Mouse (Mus musculus): ENCODE results near the gene Asf1b. TPM values are rescaled to one million over a fixed set of nuclear protein-coding genes. Genes with fewer than 3 reads are reported as not detected.

The Asf1b gene
- polyA plus RNA-seq, 1 experiment from 2014 or later: 31.6 TPM

DNA sequence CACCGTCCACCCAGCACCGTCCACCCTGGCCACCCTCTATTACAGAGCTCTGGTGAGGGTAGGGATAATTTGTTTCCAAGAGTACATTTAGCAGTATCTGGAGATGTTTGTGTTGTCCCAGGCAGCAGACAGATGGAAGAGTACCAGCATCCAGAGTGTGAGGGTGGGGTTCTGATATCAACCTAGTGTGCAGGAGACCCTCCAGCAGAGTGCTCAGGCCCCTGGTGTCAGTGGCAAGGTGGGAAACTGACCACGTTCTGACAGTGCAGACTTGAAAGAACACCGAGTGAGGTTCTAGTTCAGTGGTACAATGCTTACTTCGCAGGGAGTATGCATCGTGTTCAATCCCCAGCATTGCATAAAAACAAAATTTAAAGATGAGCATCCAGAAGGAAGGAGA, 16.4 kb downstream of the Asf1b start:
- H3K4me3 ChIP-seq (ENCODE audit: low read depth, low read length): no peak overlapping the region
- peaks cover 10% of the 10 kb centered on the region for H3K4me1 ChIP-seq (ENCODE audit: control insufficient read depth, insufficient read depth, low read length)
- no peak overlapping the region for H3K27ac ChIP-seq (ENCODE audit: low read depth, low read length)
- no peak overlapping the region for H3K9ac ChIP-seq (ENCODE audit: low read length)
- DNase-seq (ENCODE audit: low spot score): no peak
- 76% methylated on average over 6 of the region's 6 CpGs for WGBS
- H3K27me3 ChIP-seq (replicated peaks; ENCODE audit: control insufficient read depth, insufficient read depth, low read length): no peaks in the 10 kb centered on the region
- peaks cover 12% of the 10 kb centered on the region; the same call in 1 of the 2 replicates for H3K36me3 ChIP-seq (ENCODE audit: control insufficient read depth, insufficient read depth, low read length)
- H3K4me2 ChIP-seq (ENCODE audit: low read length): peak overlapping the region; percentile 80
- ATAC-seq: no peak
- no peaks in the 10 kb centered on the region for H3K9me3 ChIP-seq (replicated peaks; ENCODE audit: control insufficient read depth, low read length)

DNA sequence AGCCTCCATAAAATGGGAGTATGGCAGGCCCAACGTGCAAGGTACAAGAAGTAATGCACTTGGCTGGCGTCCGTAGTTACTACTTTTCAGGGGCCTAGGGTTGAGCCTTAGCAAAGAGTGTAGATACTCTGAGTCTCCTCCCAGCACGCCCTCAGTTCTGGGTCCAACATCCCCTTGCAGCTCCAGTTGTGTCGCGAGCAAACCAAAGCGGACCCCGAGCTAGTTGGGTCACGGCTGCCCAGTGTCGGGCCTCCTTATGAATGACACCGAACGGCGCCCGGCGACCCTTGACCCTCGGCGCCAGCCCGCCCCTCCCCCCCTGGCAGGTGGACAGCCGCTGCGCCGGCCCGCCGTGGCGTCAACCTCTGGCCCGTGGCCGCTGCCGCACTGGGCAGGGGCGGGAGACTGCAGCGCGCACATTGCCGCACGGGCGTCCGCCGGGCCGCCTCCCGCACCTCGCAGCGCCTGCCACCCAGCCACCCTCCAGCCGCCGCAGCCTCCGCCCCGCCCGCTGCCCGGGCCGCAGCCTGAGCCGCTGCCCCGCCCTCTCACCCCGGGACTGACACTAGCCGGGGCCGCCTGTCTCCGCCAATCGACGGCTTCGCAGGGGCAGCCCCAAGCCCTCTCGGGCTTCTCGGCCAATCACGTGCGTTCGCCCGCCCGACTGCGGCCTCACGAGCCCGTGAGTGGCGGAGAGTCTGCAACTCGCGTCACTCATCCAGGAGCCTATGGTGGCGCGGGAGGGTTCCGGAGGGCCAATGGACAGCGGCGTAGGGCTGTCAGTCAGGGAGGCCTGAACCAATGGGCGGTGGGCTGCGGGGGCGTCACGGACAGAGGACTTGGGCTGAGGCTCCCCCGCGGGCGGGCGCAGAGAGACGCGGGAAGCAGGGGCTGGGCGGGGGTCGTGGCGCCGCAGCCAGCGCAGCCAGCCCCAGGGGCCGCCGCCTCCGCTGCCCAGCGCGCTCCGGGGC, 17.1 kb downstream of the Asf1b start, which contains the start of gene Prkaca:
Gene Prkaca, plus strand, starts transcription at position 844 of the 971 bp plus-strand sequence.
- Histone ChIP-seq H3K4me2 (ENCODE audit: low read length) (peak within 1 kb of the TSS; percentile 92), H3K4me3 (ENCODE audit: low read depth, low read length) (peak within 1 kb of the TSS; percentile 97), H3K9ac (ENCODE audit: low read length) (peak within 1 kb of the TSS; percentile 93), H3K36me3 (ENCODE audit: control insufficient read depth, insufficient read depth, low read length) (peaks cover 12% of the 10 kb centered on the region; the same call in 1 of the 2 replicates), H3K9me3 (replicated peaks; ENCODE audit: control insufficient read depth, low read length) (no peaks in the 10 kb centered on the region), H3K27ac (ENCODE audit: low read depth, low read length) (peak within 1 kb of the TSS; percentile 77), H3K27me3 (replicated peaks; ENCODE audit: control insufficient read depth, insufficient read depth, low read length) (no peaks in the 10 kb centered on the region), H3K4me1 (ENCODE audit: control insufficient read depth, insufficient read depth, low read length) (peaks cover 15% of the 10 kb centered on the region)
- WGBS: under 1% methylated on average over 77 of the region's 94 CpGs
- DNase-seq (ENCODE audit: low spot score) (peak; percentile 99), ATAC-seq (peak; percentile 100)

DNA sequence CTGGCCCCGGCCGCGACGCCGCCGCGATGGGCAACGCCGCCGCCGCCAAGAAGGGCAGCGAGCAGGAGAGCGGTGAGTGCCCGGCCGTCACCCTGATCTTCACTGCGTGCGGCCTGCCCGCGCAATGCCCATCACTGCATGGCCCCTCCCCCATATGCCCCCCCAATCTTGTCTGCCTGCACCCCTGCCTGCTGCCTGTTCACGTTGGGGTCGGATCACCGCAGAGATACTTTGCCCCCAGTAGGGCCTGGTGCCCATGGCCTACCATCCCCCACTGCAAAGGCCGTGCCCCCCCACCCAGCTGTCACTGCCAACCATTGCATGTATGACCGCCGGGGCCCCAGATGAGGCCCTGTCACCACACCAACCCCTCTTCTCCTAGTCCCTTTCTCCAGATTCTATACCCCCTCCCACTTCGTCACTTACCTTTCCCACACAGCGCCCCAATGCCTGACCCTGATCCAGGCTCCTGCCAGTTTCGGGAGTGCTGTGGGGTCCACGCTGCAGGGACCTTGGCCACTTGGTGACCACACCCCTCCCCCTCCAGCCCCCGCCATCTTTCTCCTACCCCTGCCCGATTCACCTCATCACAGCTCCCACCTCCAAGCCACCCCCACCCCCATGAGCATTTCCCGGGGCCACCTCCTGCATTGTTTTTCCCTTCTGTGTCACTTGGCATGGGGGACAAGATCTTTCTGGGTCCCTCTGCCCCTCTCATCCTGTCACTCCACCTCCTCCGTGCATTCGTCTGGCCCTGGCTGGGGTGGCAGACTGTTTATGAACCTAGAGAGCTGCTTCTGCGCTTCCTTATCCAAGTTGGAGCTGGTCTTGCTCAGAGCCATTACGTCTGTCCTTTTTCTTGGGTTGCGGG, 18.1 kb downstream of the Asf1b start:
- Histone ChIP-seq H3K4me3 (ENCODE audit: low read depth, low read length) (peak overlapping the region; percentile 97), H3K4me1 (ENCODE audit: control insufficient read depth, insufficient read depth, low read length) (peaks cover 17% of the 10 kb centered on the region), H3K9me3 (replicated peaks; ENCODE audit: control insufficient read depth, low read length) (no peaks in the 10 kb centered on the region), H3K27ac (ENCODE audit: low read depth, low read length) (peak overlapping the region; percentile 77), H3K27me3 (replicated peaks; ENCODE audit: control insufficient read depth, insufficient read depth, low read length) (no peaks in the 10 kb centered on the region), H3K36me3 (ENCODE audit: control insufficient read depth, insufficient read depth, low read length) (0 out of 2 replicates have a peak, but pooled peaks cover 8% of the 10 kb centered on the region), H3K4me2 (ENCODE audit: low read length) (peak overlapping the region; percentile 92), H3K9ac (ENCODE audit: low read length) (peak overlapping the region; percentile 93)
- DNase-seq (ENCODE audit: low spot score) (peak; percentile 16), ATAC-seq (no peak; the same call in 1 of the 2 replicates)
- WGBS: 2% methylated on average over 28 of the region's 37 CpGs

DNA sequence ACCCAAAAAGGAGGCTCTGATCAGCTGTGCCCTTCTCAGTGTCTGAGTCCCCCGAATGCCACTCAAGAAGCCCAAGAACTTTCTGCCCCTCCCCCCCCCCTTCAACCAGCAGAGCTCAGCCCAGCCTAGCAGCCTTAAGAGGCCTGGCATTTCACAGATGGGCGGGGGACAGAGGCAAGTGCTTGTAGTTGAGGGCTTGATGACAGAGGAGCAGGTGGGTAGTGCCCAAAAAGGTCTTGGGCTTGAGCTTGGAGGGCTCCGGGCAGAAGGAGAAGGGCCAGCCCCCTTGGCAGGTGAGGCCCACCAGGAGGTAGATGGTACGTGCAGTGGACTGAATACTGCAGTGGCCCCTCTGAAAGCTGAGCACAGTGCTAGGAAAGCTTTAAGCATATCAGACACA, 19.2 kb downstream of the Asf1b start:
- peaks cover 5% of the 10 kb centered on the region; the same call in 1 of the 2 replicates for H3K36me3 ChIP-seq (ENCODE audit: control insufficient read depth, insufficient read depth, low read length)
- no peak overlapping the region for H3K9ac ChIP-seq (ENCODE audit: low read length)
- H3K27ac ChIP-seq (ENCODE audit: low read depth, low read length): no peak overlapping the region
- peak overlapping the region; percentile 92; the same call in 1 of the 2 replicates for H3K4me2 ChIP-seq (ENCODE audit: low read length)
- H3K4me3 ChIP-seq (ENCODE audit: low read depth, low read length): no peak overlapping the region
- DNase-seq (ENCODE audit: low spot score) (no peak), ATAC-seq (no peak)
- H3K4me1 ChIP-seq (ENCODE audit: control insufficient read depth, insufficient read depth, low read length): peaks cover 17% of the 10 kb centered on the region
- no peaks in the 10 kb centered on the region for H3K27me3 ChIP-seq (replicated peaks; ENCODE audit: control insufficient read depth, insufficient read depth, low read length)
- H3K9me3 ChIP-seq (replicated peaks; ENCODE audit: control insufficient read depth, low read length): no peaks in the 10 kb centered on the region
- WGBS: 74% methylated on average over 4 of the region's 4 CpGs

DNA sequence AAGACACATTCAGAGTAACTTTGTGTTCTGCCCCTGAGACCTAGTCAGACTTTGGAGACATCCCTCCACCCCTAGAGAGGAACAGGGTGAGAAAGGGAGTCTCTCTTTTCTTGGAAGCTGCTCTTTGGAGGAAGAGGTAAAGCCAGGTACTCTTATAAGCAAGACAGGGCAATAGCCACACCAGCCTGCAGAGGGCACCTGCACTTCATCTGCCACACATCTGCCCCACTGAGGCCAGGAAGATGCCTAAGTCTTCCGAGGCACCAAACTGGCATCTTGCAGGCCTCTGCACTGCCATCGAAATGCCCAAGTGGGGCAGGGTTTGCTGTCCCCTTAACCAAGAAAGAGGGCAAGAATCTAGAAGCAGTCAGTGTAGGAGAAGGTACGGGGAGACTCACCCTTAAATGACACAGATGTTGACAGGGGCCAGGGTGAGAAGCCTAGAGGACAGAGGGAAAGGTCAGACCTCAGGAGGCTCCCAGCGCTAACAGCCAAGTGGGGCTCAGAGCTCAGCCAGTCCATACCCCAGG, 20.9 kb downstream of the Asf1b start:
- Histone ChIP-seq H3K27me3 (replicated peaks; ENCODE audit: control insufficient read depth, insufficient read depth, low read length) (no peaks in the 10 kb centered on the region), H3K4me1 (ENCODE audit: control insufficient read depth, insufficient read depth, low read length) (peaks cover 17% of the 10 kb centered on the region), H3K27ac (ENCODE audit: low read depth, low read length) (no peak overlapping the region), H3K4me2 (ENCODE audit: low read length) (no peak overlapping the region), H3K9me3 (replicated peaks; ENCODE audit: control insufficient read depth, low read length) (no peaks in the 10 kb centered on the region), H3K9ac (ENCODE audit: low read length) (no peak overlapping the region), H3K36me3 (ENCODE audit: control insufficient read depth, insufficient read depth, low read length) (peaks cover 14% of the 10 kb centered on the region), H3K4me3 (ENCODE audit: low read depth, low read length) (no peak overlapping the region)
- 93% methylated on average over 4 of the region's 4 CpGs for WGBS
- DNase-seq (ENCODE audit: low spot score): no peak
- no peak for ATAC-seq

DNA sequence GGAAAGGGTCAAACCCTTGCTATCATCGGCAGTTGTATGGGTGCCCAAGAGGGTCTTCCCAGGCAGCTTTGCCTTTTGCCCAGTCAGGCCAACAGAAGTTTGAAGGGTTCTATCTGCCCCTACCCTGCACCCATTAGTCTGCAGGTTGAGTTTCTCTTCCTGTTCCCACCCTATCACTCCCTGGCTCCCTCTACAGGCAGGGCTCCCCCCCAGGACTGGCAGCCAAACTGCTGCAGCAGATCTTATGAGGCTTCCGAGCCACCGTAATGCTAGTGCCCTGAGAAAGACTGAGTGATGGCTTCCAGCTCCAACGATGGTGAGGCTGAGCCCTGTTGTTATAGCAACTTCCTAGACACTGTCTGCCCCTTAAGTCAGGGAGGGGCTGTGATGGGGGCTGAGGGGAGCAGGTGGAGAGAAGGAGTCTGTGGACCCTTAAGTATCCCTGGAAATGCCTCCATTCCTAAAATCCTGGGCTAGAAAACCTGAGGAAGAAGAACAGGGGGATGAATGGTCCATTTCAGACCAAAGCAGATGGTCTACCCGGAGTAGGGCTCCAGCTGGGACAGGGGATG, 21.6 kb downstream of the Asf1b start:
- H3K4me3 ChIP-seq (ENCODE audit: low read depth, low read length): no peak overlapping the region
- DNase-seq (ENCODE audit: low spot score) (no peak), ATAC-seq (no peak)
- peaks cover 21% of the 10 kb centered on the region for H3K36me3 ChIP-seq (ENCODE audit: control insufficient read depth, insufficient read depth, low read length)
- H3K27ac ChIP-seq (ENCODE audit: low read depth, low read length): no peak overlapping the region
- WGBS: 88% methylated on average over 5 of the region's 5 CpGs
- no peaks in the 10 kb centered on the region for H3K27me3 ChIP-seq (replicated peaks; ENCODE audit: control insufficient read depth, insufficient read depth, low read length)
- no peaks in the 10 kb centered on the region for H3K9me3 ChIP-seq (replicated peaks; ENCODE audit: control insufficient read depth, low read length)
- peaks cover 17% of the 10 kb centered on the region for H3K4me1 ChIP-seq (ENCODE audit: control insufficient read depth, insufficient read depth, low read length)
- H3K9ac ChIP-seq (ENCODE audit: low read length): no peak overlapping the region
- no peak overlapping the region for H3K4me2 ChIP-seq (ENCODE audit: low read length)

- ATAC-seq (no peak), DNase-seq (ENCODE audit: low spot score) (no peak)
- Histone ChIP-seq H3K4me3 (ENCODE audit: low read depth, low read length) (no peak overlapping the region), H3K4me1 (ENCODE audit: control insufficient read depth, insufficient read depth, low read length) (peaks cover 17% of the 10 kb centered on the region), H3K27me3 (replicated peaks; ENCODE audit: control insufficient read depth, insufficient read depth, low read length) (no peaks in the 10 kb centered on the region), H3K9ac (ENCODE audit: low read length) (no peak overlapping the region), H3K9me3 (replicated peaks; ENCODE audit: control insufficient read depth, low read length) (no peaks in the 10 kb centered on the region), H3K4me2 (ENCODE audit: low read length) (no peak overlapping the region), H3K36me3 (ENCODE audit: control insufficient read depth, insufficient read depth, low read length) (peaks cover 28% of the 10 kb centered on the region), H3K27ac (ENCODE audit: low read depth, low read length) (no peak overlapping the region)
- WGBS: 64% methylated on average over 6 of the region's 6 CpGs
Observed at GRCm38 (mm10) chr8:83977646-83978045, 22.3 kb downstream of the Asf1b start.

DNA sequence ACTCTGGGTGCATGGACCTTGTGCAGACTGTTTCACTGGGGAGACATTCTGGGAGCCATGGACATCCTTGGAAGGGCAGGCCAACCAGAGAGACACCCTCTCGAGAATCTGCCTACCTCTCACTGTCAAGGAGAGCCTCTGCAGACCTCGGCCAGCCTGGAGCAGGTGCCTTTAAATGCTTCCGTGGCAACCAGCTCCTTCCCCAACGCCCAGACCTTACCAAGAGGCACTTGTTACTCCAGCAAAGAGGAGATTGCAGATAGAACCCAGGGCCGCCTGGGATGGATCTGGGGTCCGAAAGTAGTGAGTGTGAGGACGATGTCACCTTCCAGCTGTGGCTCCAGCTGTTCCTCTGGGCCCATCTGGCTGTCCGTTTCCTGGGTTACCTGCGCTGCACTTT, 22.9 kb downstream of the Asf1b start:
- Histone ChIP-seq H3K36me3 (ENCODE audit: control insufficient read depth, insufficient read depth, low read length) (peaks cover 33% of the 10 kb centered on the region), H3K9ac (ENCODE audit: low read length) (no peak overlapping the region), H3K4me2 (ENCODE audit: low read length) (no peak overlapping the region)

More for the DNA sequence above, 22.9 kb downstream of the Asf1b start:
- Histone ChIP-seq H3K4me1 (ENCODE audit: control insufficient read depth, insufficient read depth, low read length) (peaks cover 17% of the 10 kb centered on the region), H3K27me3 (replicated peaks; ENCODE audit: control insufficient read depth, insufficient read depth, low read length) (no peaks in the 10 kb centered on the region), H3K4me3 (ENCODE audit: low read depth, low read length) (no peak overlapping the region), H3K9me3 (replicated peaks; ENCODE audit: control insufficient read depth, low read length) (no peaks in the 10 kb centered on the region), H3K27ac (ENCODE audit: low read depth, low read length) (no peak overlapping the region)
- DNase-seq (ENCODE audit: low spot score) (no peak), ATAC-seq (no peak)
- WGBS: 70% methylated on average over 9 of the region's 9 CpGs

All from forebrain, embryonic 14.5 days (tissue).